Mouse (Mus musculus) liver, postnatal 0 days (tissue): ENCODE data around the gene Rmdn2. TPM values are rescaled to one million over a fixed set of nuclear protein-coding genes. Genes with fewer than 3 reads are reported as not detected.

Experiments
- ATAC-seq: fragments of 200-750 bp; cut with Nextera tagmentation; 2 replicates; pipeline ENCODE4 v1.8.0; 2017; ENCODE audit warnings: mild to moderate bottlenecking, moderate library complexity
- DNase-seq: peaks from one replicate; pipeline ENCODE4 v3.0.0-alpha.2; 2016
- H3K27ac ChIP-seq: fragments of 300-500 bp; sonication (generic); 2 replicates; pipeline ENCODE4 v1.5.1; 2014; ENCODE audit warnings: antibody characterized with exemption, moderate library complexity, mild to moderate bottlenecking, low read depth
- H3K27me3 ChIP-seq: fragments of 300-500 bp; sonication (generic); 2 replicates; pipeline ENCODE4 v1.6.1; 2014; ENCODE audit warnings: low read length, control low read depth, mixed read lengths; ENCODE audit not compliant: insufficient read depth
- H3K36me3 ChIP-seq: fragments of 300-500 bp; sonication (generic); replicated peaks from 2 replicates; pipeline ENCODE4 v1.6.1; 2014; ENCODE audit warnings: mild to moderate bottlenecking, control low read depth, low read length, moderate library complexity, mixed read lengths; ENCODE audit not compliant: insufficient read depth
- H3K4me1 ChIP-seq: fragments of 300-500 bp; sonication (generic); 2 replicates; pipeline ENCODE4 v1.6.1; 2014; ENCODE audit warnings: antibody characterized with exemption, mild to moderate bottlenecking, control low read depth; ENCODE audit not compliant: insufficient read depth
- H3K4me2 ChIP-seq: fragments of 300-500 bp; sonication (generic); 2 replicates; pipeline ENCODE4 v1.6.1; 2014; ENCODE audit warnings: low read depth, mild to moderate bottlenecking, low read length, moderate library complexity, mixed read lengths
- H3K4me3 ChIP-seq: fragments of 300-500 bp; sonication (generic); 2 replicates; pipeline ENCODE4 v1.5.1; 2014; ENCODE audit warnings: low read depth, low read length
- H3K9ac ChIP-seq: fragments of 300-500 bp; sonication (generic); replicated peaks from 2 replicates; pipeline ENCODE4 v1.6.1; 2014; ENCODE audit warnings: mild to moderate bottlenecking, moderate library complexity
- H3K9me3 ChIP-seq: fragments of 300-500 bp; sonication (generic); 2 replicates; pipeline ENCODE4 v1.6.1; 2016; ENCODE audit warnings: mild to moderate bottlenecking, control low read depth, low read length, mixed read lengths
- CTCF ChIP-seq: sonication (generic); IDR thresholded peaks from 2 replicates; pipeline ENCODE4 v1.5.1; 2016; ENCODE audit warnings: antibody characterized with exemption, low read depth
- EP300 ChIP-seq: IDR thresholded peaks from 2 replicates; pipeline ENCODE4 v1.6.1; 2016; ENCODE audit warnings: antibody characterized with exemption, low read depth, mild to moderate bottlenecking
- WGBS: fragments of 180-500 bp; shearing (Covaris S2); extraction: QIAGEN DNeasy Blood & Tissue Kit; methylation state at CpG from one replicate; pipeline ENCODE4 v1.1.7; 2014; ENCODE audit not compliant: insufficient replicate concordance; 5-methylcytosine and 5-hydroxymethylcytosine counted together
- polyA plus RNA-seq: library from polyadenylated mRNA; unstranded; fragments of >200 nt; fragmentation: Nextera tagmentation; extraction: Ambion mirVana; gene quantifications from 2 replicates; pipeline ENCODE4 v1.2.1, GENCODE M21; 2015

Gene Rmdn2
- polyA plus RNA-seq, 1 experiment from 2014 or later: 11.2 TPM

GRCm38 (mm10) chr17:79598596-79599577 lies 12.8 kb upstream of the Rmdn2 start:
- WGBS: 43% methylated on average over 8 of the region's 8 CpGs
- ATAC-seq (peak; percentile 80), DNase-seq (no peak)
- Histone ChIP-seq H3K9ac (no peak overlapping the region), H3K4me3 (no peak overlapping the region), H3K4me2 (no peak overlapping the region), H3K4me1 (peaks cover 7% of the 10 kb centered on the region; the same call in 1 of the 2 replicates), H3K27ac (no peak overlapping the region; the same call in 1 of the 2 replicates), H3K36me3 (no peaks in the 10 kb centered on the region), H3K27me3 (no peaks in the 10 kb centered on the region), H3K9me3 (no peaks in the 10 kb centered on the region)
- TF ChIP-seq EP300: no peak
- TF ChIP-seq CTCF: no peak

- Histone ChIP-seq H3K9ac (no peak overlapping the region), H3K27ac (0 out of 2 replicates have a peak overlapping the region, but pooled peaks have one; percentile 29), H3K4me2 (no peak overlapping the region), H3K4me1 (peaks cover 7% of the 10 kb centered on the region; the same call in 1 of the 2 replicates), H3K9me3 (no peaks in the 10 kb centered on the region), H3K4me3 (no peak overlapping the region), H3K36me3 (no peaks in the 10 kb centered on the region), H3K27me3 (no peaks in the 10 kb centered on the region)
- WGBS: 63% methylated on average over 4 of the region's 4 CpGs
- DNase-seq (no peak), ATAC-seq (no peak)
- TF ChIP-seq EP300 (no peak), CTCF (no peak)
Measured at GRCm38 (mm10) chr17:79600108-79600507, 11.6 kb upstream of the Rmdn2 start.

GRCm38 (mm10) chr17:79602381-79602780 lies 9.3 kb upstream of the Rmdn2 start:
- Histone ChIP-seq H3K36me3 (no peaks in the 10 kb centered on the region), H3K9ac (no peak overlapping the region), H3K4me3 (no peak overlapping the region), H3K9me3 (no peaks in the 10 kb centered on the region), H3K27me3 (no peaks in the 10 kb centered on the region), H3K4me1 (peaks cover 7% of the 10 kb centered on the region; the same call in 1 of the 2 replicates), H3K27ac (no peak overlapping the region), H3K4me2 (no peak overlapping the region)
- ATAC-seq (no peak), DNase-seq (no peak)
- WGBS: 62% methylated on average over 5 of the region's 5 CpGs
- TF ChIP-seq CTCF: no peak
- TF ChIP-seq EP300: no peak

GRCm38 (mm10) chr17:79603427-79603826 lies 8.2 kb upstream of the Rmdn2 start:
- no peak for TF ChIP-seq EP300
- no peak for TF ChIP-seq CTCF
- WGBS: 71% methylated on average over 7 of the region's 7 CpGs
- Histone ChIP-seq H3K9ac (no peak overlapping the region), H3K9me3 (no peaks in the 10 kb centered on the region), H3K27ac (no peak overlapping the region), H3K36me3 (no peaks in the 10 kb centered on the region), H3K4me3 (no peak overlapping the region), H3K27me3 (no peaks in the 10 kb centered on the region), H3K4me2 (no peak overlapping the region), H3K4me1 (peaks cover 7% of the 10 kb centered on the region; the same call in 1 of the 2 replicates)
- DNase-seq (no peak), ATAC-seq (no peak)

- WGBS: 64% methylated on average over 2 of the region's 2 CpGs
- Histone ChIP-seq H3K9me3 (no peaks in the 10 kb centered on the region), H3K4me1 (peaks cover 7% of the 10 kb centered on the region; the same call in 1 of the 2 replicates), H3K36me3 (no peaks in the 10 kb centered on the region), H3K9ac (no peak overlapping the region), H3K4me2 (no peak overlapping the region), H3K27ac (no peak overlapping the region), H3K4me3 (no peak overlapping the region), H3K27me3 (no peaks in the 10 kb centered on the region)
- ATAC-seq (no peak), DNase-seq (no peak)
- TF ChIP-seq CTCF (no peak), EP300 (no peak)
Measured at GRCm38 (mm10) chr17:79605794-79606193, 5.9 kb upstream of the Rmdn2 start.

- Histone ChIP-seq H3K4me2 (no peak overlapping the region), H3K9ac (no peak overlapping the region), H3K4me1 (peaks cover 13% of the 10 kb centered on the region), H3K9me3 (no peaks in the 10 kb centered on the region), H3K27me3 (no peaks in the 10 kb centered on the region), H3K27ac (peak overlapping the region; percentile 42), H3K4me3 (no peak overlapping the region), H3K36me3 (no peaks in the 10 kb centered on the region)
- DNase-seq (peak; percentile 20), ATAC-seq (peak; percentile 78)
- peak; percentile 46; the same call in 1 of the 2 replicates for TF ChIP-seq EP300
- TF ChIP-seq CTCF: no peak
- WGBS: 65% methylated on average over 1 of the region's 1 CpGs
Measured at GRCm38 (mm10) chr17:79609697-79610096, 2.0 kb upstream of the Rmdn2 start.
